Mouse (Mus musculus) thymus, postnatal 0 days (tissue): Measurements from ENCODE around the gene Gsk3b. TPM values are rescaled to one million over a fixed set of nuclear protein-coding genes. Genes with fewer than 3 reads are reported as not detected.
"Not testable (repeated sequence)": the region's sequence is repeated elsewhere in the genome, so short reads cannot be mapped to it uniquely, and the experiment has no call there.

Experiments used
- DNase-seq: peaks from one replicate; pipeline ENCODE4 v3.0.0-alpha.2; 2015; ENCODE audit warnings: low spot score
- polyA plus RNA-seq: library from polyadenylated mRNA; unstranded; fragments of >200 nt; fragmentation: Nextera tagmentation; extraction: Ambion mirVana; gene quantifications from 2 replicates; pipeline ENCODE4 v1.2.1, GENCODE M21; 2015

Gsk3b gene
- polyA plus RNA-seq, 1 experiment from 2014 or later: 45.6 TPM

DNA sequence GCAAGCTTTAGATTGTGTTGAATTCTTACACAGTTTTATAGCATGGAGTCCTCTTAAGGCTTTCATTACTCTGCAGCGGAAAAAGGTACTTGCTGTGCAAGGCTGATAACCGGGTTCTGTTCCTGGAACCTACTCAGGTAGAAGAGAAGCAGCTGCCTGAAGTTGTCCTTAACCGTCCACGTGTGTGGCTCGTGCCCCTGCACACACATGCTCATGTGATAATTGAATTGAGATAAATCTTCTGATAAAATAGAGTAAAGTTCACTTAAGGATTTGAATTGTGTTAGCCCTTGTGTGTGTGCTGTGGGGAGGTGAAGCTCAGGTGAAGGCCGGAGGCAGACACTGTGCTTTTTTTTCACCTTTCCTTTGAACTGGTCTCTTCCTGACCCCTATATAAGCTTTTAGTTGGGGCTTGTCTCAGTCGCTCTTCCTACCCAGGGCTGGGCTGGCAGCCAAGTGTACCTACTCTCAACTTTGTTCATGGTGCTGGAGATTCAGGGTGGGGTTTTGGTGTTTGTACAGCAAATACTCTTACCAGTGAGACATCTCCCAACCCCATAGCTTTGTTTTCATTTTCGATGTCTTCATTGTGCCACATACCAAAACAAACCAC is 96.0 kb downstream of the Gsk3b start:
- DNase-seq: no peak

DNA sequence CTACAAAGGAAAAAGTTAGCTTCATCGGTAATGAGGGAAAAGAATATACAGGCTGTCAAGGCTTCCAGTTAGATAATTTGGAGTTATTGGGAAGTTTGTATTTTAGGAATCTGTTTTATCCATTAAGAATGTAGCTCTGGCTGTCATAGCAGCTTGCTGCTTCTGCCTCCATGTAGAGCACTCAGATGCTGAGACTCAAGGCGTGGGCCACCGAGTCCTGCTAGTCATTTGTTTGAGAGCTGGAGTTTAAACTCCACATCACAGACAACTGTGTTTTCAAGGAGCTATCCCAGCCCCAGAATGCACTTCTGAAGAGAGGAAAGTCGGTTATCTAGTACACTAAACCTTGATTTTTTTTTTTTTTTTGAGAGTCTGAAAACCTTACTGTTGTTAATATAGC is 101.2 kb downstream of the Gsk3b start:
- DNase-seq: no peak

DNA sequence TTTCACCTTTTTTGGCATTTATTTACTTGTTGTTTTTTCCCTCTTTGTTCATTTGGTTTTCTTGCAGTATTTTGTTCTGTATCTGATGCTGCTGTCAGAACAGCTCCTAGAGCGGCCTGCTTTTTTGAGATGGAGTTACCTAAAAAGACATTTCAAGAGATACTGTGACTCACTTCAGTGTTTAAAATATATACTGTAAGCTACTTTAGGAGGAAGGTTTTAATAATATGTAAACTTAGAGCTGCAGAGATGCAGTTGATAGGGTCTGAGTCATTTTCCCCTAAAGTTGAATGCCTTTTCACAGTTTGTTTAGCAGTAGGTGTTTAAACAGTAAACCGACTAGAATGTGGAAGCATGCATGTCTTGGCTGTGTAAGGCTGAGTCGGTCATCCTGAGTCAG is 101.7 kb downstream of the Gsk3b start:
- no peak for DNase-seq

DNA sequence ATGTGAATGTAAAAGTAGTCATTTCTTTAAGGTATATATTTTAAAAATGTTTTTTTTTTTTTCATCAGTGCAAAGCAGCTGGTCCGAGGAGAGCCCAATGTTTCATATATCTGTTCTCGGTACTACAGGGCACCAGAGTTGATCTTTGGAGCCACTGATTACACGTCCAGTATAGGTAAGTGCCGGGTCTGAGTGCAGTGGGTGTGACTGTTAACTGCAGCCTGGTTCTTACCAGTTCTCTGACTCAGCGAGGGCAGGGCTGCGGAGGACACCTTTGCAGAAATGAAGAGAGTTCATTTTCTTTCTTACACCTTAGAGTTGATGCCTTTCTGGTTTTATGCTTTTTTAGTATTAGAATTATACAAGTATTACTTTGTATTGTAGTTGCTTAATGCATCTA is 102.7 kb downstream of the Gsk3b start:
- DNase-seq: no peak

DNA sequence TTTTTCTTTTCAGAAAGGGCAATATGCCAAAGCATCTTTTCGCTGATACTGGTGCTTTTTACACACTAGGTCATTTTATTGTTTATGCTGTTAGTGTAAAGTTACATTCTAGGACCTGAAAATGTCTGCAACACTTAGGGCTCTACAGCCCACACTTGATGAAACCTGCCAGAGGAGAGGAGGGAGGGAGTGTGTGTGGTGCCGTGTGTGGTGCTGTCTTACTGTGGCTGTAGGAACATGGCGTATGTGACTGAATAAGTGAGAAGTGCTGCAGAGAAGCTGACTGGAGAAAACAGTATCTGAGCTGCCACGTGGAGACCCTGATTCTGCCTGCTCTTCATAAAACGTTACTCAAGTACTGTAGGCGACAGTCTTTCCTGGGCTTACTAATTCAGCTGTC is 103.8 kb downstream of the Gsk3b start:
- no peak for DNase-seq

DNA sequence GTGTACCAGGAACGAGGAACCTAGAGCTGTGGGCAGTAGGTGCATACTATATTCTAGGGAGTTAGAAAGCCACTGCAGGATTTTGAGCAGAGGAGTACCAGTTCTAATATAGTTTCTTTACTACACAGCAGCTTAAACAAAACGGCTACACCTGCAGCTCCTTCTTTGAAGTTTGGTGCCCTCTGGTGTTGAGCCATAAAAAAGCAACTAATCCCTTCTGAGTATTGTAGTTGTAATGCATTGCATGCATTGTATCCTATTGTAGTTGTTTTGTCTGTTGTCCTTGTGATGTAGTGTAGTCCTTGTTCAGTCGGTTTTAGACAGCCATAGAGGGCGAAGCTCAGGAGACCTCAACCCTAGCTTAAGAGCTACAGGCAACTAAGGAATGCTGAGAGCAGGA is 108.5 kb downstream of the Gsk3b start:
- DNase-seq: peak; percentile 76

DNA sequence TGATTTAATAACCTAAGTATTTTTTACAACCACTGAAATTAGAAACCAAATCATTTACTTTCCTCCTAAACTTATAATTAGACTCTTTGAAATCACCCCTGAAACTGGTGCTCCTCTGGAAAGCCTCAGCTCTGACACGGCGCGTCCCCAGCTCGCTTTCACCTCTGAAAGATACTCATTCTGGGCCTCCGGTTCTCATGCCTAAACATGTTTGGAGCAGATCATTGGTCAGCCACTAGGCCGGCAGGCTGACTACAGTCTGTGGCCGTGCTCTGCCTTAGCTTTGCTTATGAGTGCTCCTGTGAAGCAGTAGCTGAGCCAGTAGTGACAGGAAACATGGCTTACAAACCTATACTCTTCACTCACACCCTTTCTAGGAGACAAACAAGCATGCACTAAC is 116.5 kb downstream of the Gsk3b start:
- no peak for DNase-seq

DNA sequence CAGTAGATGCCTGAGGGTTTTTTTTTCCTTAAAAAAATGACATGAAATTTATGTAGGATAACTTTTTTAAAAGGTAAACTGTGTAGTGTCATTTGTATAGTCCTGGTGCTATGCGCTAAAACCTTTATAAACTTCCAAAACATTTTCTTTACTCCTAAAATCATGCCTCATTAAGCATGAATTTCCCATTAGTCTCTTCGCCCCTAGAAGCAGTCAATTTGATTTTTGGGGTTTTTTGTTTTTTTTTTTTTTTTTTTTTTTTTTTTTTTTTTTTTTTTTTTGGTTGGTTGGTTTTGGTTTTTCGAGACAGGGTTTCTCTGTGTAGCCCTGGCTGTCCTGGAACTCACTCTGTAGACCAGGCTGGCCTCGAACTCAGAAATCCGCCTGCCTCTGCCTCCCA is 133.7 kb downstream of the Gsk3b start:
- not testable (repeated sequence) for DNase-seq

DNA sequence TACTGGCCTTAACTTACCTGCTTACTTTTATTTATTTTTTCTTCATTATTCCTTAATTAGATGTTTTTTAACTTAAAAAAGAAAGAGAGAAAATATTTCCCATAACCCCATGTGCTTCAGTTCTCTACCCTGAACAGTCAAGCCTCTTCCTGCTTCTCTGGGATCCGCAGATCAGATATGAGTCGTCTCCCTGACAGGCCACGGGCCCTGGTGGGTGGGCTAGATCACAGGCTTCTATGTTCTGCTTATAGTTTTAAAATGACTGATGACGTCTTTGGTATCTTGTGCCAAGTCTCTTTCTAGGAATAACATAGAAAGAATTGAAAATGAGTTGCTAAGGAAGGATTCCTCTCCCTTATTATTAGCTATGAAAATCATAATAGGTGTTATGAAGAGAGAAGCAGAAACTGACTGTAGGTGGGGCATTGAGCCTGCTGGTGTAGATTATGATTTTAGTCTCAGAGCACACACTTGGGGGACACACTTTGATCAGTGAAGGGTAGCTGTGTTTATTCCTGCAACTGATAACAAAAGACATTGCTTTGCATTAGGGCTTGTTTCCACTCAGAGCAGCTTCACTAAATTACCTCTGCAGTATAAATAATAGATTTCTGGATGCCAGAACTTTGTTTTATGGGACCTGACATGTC is 148.3 kb downstream of the Gsk3b start:
- DNase-seq: no peak

DNA sequence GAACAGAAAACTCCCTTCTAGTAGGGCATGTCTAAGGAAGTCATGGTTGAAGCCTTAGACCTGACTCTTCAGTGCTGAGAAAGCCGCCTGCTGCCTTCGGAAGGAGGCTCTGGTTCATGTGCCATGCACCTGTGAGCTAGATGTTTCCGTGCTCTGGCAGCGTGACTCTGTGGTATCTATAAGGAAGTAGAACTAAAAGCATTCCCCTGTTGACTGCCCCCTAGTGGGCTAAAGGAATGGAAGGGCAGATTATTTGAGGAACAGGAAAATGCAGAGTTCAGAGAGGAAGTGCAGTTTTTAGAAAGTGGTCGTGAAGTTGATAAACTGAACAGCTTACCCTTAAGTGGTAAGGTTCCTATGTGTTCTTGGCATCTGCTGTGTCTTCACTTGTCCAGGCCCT is 150.9 kb downstream of the Gsk3b start:
- peak; percentile 93 for DNase-seq

DNA sequence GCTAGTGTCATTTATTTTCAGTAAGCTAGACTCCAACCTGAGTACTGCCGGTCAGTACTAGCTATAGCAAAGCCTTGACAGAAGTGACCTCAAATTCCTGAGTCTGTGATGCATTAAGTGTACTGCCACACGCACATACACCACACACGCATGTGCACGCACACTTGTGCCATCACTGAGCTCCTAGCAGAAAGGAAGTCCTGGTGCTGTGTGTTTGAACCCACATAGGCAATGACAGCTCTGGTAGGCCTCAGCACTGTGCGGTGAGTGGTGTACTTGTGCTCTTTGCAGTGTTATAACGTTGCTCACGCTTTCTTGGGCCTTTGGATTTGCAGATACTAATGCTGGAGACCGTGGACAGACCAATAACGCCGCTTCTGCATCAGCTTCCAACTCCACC is 151.4 kb downstream of the Gsk3b start:
- DNase-seq: no peak

DNA sequence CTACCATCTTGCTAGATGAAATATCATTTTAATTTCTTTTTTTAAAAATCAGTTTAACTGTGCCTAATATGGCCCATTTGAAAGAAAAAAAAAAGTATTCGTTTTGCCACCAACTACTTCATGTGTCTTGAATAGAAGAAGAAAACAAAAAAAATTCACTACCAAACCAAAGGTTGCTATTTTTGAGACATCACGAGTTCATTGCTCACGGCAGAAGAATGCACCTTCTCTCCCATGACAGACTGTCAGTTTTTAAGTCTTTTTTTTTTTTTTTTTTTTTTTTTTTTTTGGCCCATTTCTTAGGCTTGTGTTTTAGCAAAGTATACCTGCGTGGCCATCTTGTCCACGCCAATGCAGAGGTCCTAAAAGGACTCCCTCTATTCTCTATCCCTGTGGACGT is 155.3 kb downstream of the Gsk3b start:
- no peak for DNase-seq

DNA sequence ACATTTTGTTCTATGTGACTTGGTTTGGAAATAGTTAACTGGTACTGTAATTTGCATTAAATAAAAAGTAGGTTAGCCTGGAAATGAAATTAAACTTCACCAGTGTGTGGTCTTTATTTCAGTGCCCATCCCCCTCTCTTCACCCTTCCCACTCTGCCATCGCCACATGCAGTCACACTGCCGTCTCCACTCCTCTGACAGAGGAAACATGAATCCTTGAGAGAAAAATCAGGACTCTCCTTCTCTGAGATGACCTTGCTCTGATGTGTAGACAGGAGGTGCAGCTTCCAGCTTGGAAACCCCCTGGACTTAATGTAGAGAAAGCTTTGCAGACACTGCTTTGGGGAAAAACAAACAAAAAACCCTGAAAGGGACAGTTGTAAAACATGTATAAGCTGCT is 156.6 kb downstream of the Gsk3b start:
- DNase-seq: no peak

DNA sequence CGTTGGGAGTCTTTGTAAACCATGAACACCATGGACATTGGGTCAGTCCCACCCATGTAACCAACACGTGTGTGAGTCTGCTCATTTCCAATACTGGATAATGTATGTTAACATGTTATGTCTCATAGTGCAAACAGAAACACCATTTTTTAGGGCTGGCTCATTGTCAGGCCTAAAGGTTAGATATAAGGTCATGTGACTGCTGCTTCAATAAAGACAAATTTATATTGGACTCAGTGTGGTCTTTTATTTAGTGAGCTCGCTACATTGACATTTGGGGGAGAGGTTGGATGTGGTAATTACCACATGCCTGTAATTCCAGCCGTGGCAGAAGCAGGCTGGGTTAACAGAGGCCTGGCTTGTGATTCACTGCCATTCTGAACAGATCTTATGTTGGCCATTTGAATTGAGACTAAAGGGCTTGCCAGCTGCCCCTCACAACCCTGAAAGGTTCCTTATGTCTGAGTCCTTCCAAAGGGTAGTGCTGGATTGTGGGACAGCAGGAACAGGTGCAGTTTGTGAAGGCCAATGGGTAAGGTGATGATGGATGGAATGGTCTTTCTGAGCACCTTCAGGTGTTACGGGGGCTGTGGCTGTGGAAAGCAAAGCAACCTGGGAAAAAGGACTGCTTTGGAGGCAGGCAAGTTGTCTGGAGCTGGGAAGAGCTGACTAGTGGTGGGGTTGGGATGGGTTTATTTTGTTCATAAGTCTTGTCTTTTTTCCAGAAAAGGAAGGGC is 157.2 kb downstream of the Gsk3b start:
- no peak for DNase-seq

DNA sequence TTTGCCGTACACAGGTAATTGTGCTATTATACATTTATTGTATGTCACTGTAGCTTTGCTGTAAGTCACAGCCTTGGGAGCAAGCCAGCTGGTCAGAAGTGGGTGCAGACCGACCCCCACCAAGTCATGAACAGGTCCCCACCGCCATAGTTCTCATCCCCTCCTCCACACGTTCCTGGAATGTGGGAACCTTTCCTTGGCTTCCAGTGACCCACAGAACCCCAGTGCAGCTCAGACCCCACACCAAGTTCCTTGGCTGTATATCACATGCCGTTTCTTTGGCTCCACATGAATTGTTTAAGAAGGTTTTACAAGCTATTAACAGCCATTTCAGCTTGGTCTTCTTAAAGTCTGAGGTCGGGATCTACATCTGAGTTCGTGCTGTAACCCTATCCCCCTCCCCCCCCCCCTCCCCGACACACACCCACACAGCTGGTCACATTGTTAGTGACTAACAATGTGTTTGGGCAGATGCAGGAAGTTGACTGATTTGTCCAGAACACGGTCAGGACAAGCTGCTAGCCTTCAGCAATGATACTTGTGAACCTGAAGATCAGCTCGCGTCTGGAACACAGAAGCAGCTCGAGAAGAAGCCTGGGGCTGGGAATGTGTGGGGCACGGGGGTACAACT is 159.6 kb downstream of the Gsk3b start:
- DNase-seq: no peak

DNA sequence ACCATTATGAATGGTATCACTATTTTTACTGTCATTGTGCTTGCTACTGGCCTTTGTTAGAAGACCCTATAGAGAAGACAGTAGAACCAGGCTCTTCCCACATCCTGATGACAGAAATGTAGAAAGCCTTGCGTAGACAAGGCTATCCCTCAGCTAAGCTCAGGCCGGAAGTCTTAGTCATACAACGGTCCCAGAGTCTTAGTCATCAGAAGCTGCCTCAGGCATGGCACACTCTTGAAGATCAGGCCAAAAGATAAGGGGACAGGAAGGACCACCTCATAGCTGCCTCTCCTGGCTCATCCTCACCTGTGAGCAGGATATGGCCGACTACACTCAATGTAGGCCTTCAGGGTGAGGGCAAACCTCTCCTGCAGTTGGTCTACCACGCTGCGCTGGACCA is 161.7 kb downstream of the Gsk3b start:
- no peak for DNase-seq

DNA sequence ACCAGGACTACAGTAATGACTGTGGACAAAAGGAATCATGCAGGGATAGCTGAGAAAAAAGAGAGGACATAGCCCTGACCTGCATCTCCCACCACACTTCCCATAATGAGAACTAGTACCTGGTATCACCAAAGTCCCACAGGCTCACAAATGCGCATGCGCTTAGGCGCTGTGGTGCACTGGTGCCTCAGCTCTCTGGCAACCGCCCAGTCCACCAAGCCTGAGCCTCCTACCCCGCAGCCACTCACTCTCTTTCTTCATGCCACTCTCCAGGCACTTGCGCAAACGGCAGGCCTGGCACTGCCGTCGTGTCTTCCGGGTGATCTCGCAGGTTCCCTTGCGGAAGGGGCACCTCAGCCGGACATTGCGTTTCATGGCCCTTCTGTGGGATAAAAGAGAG is 165.2 kb downstream of the Gsk3b start:
- no peak for DNase-seq

DNA sequence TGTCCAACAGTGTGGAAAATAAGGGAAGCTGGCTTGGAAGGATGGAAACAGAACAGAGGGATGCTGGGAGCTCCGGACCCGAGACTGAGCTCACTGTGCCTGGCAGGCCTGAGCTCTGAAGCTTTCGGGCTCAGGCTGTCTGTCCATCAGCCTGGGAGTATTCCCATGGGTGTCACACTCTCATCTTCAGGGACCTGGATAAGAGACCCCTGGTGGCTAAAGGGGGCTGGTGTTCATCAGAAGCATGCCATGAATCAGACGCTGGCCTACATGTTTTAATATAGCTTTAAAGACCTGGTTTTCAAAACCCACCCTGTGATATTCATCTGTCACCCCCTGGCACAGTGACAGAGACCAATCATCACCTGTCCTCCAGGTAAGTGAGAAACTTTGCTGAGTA is 166.3 kb downstream of the Gsk3b start:
- no peak for DNase-seq

DNA sequence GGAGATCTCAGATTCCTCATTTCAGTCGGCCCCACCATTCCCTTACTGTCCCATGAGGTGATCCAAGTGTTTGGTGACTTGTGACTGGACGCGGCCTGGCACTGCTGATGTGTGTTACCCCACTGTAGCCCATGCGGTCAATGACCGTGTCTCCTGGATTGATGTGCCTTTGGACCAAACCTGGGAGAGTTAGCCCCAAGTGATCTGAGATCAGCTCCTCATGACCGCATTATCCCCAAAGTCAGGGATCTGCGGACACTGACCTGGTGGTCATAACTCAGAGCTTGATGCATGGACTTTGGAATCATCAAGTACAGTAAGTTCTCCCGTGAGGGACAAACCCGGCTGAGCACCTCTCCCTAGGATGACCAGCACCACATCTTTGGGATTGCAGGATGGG is 167.1 kb downstream of the Gsk3b start:
- DNase-seq: no peak

DNA sequence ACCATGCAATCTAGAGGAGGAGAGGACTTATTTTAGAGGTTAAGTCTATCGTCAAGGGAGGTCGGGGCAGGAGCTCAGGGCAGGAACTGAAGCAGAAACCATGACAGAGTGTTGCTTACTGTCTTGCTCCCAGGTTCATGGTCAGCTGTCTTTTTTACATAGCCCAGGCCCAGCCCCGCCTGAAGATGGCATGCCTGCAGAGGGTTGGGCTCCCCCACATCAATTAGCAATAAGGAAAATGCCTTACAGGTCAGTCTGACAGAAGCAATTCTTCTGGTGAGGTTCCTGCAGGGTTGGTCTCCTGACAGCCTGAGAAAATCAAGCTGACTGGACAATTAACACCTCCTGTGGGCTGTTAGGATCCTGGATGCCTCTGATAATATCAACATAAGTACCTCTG is 182.8 kb downstream of the Gsk3b start:
- no peak for DNase-seq

DNA sequence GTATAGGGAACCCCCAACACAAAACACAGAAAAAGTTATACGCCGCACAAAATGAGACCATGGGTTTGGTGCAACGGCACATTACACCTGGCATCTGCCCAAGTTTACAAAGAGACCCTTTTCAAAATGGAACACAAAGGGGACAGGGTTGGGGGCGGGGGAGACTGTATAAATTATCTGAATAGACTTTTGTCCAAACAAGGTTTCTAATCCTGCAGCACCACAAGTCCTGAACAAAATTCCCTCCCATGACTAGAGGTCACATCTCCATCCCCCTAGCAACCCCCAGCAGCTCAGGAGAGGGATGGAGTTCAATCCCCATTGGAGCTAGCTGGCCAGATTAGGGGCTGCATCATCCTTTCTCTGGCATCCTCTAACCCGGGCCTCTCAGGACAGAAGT is 183.7 kb downstream of the Gsk3b start:
- no peak for DNase-seq

DNA sequence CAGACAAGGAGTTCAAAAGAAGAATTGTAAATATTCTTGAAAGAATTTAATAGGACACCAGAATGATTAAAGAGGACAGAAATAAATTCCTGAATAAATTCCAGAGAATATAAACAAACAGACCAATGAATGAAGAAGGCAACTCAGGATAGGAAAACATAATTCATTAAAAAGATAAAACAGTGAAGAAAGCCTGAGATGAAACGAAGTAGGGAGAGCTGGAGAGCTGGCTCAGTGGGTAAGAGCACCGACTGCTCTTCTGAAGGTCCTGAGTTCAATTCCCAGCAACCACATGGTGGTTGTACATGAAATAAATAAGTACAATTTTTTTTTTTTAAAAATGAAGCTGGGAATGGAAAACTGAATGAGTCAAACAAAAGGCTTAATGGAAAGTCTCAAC is 185.9 kb downstream of the Gsk3b start:
- DNase-seq: no peak

DNA sequence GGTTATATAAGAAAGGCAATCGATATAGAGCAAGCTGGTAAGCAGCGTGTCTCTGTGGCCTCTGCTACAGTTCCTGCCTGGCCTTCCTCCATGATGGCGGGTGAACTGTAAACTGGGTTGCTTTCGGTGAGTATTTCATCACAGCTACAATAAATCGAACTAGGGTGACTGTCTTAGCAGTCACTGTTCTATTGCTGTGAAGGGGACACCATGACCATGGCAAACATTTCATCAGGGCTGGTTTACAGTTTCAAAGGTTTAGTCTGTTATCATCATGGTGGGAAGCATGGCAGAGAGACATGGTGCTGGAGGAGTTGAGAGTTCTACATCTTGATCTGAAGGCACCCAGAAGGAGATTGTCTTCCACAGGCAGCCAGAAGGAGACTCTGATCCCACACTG is 191.0 kb downstream of the Gsk3b start:
- DNase-seq: no peak
